Mouse (Mus musculus): ENCODE measurements around the gene Aplf.

DNA sequence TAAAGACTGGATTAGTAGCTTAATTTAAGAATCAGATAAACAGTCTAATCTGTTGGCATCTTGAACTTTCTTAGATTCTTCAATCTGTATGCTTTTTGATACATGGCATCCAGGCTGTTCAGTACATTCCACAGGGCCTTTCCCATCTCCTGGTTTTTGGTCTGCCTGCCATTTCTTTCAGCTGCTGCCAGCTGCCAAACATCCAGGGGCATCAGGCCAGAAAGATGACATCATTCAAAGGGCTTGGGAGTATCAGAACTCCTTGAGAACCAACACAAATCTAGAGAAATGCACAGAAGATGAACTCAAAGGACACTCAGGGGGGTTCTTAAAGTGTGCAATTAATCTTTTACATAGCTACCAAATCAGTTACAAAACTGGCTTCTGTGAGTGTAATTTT, 72.2 kb downstream of the Aplf start:
- TF ChIP-seq CHD2 (IDR thresholded peaks at IDR 0.05; ENCODE audit: low read depth, low read length) (no peak), MAFK (IDR thresholded peaks at IDR 0.05; ENCODE audit: insufficient read depth, low read depth, low read length) (no peak)
